Mouse (Mus musculus) G1E (cell line): ENCODE data around the gene Slc4a4.

ENCODE experiments used
- CTCF ChIP-seq: IDR thresholded peaks from 2 replicates; pipeline ENCODE4 v1.5.1; 2012; ENCODE audit warnings: low read depth, low read length, inconsistent platforms, mixed read lengths
- GATA1 ChIP-seq: IDR thresholded peaks from 2 replicates; pipeline ENCODE4 v1.6.1; 2012; ENCODE audit warnings: borderline replicate concordance, low read length, inconsistent platforms, mixed read lengths
- POLR2AphosphoS5 ChIP-seq: IDR thresholded peaks from 2 replicates; pipeline ENCODE4 v1.6.1; 2012; ENCODE audit warnings: low read depth, low read length, inconsistent platforms; ENCODE audit not compliant: insufficient replicate concordance
- TAL1 ChIP-seq: conservative IDR thresholded peaks from 2 replicates; pipeline ENCODE4 v1.6.1; 2012; ENCODE audit warnings: low read depth, low read length, inconsistent platforms, mixed read lengths

DNA sequence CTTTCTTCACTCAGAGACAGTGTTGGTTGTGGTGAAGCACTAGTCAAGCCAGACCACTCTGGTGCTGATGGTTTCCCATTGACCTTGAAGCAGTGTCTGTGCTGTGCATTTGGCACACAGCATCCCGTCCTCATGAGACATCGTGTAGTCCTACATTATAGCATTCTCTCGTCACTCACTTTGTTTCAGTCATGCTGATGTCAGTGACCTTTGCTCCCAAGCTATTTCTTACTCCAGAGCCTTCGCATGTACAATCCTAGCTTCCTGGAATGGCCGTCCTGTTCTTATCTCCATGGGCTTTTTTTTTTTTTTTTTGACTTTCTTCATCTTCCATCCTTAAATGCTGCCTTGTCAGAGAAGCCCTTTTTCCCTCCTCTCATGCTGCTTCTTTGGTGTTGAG lies 71.1 kb downstream of the Slc4a4 start:
- TF ChIP-seq CTCF = no peak
- no peak for TF ChIP-seq GATA1
- TF ChIP-seq POLR2AphosphoS5 = no peak
- TF ChIP-seq TAL1 = no peak
